Mouse (Mus musculus): Measurements from ENCODE around the gene Scnn1b. TPM values are rescaled to one million over a fixed set of nuclear protein-coding genes. Genes with fewer than 3 reads are reported as not detected.

Gene Scnn1b
- polyA plus RNA-seq, 1 experiment from 2014 or later, result 0.49 TPM

Other genes with a start within 250 kb of the Scnn1b start
- 3.0 and 3.6 TPM in 2 replicates for gene Usp31, start 157.8 kb upstream of the Scnn1b start, polyA plus RNA-seq (2015; fragmentation: Nextera tagmentation; extraction: Ambion mirVana)
- 0.09 TPM in 1 of 2 replicates, not detected in the other for gene Scnn1g, start 130.6 kb upstream of the Scnn1b start, polyA plus RNA-seq (2015; fragmentation: Nextera tagmentation; extraction: Ambion mirVana)
- gene Cog7, start 116.7 kb downstream of the Scnn1b start, polyA plus RNA-seq (2015; fragmentation: Nextera tagmentation; extraction: Ambion mirVana), result 26.0 and 29.1 TPM in 2 replicates
- gene Gga2, start 156.2 kb downstream of the Scnn1b start, polyA plus RNA-seq (2015; fragmentation: Nextera tagmentation; extraction: Ambion mirVana), result 50.5 and 58.6 TPM in 2 replicates
- 75.7 and 81.6 TPM in 2 replicates for gene Ubfd1, start 202.1 kb downstream of the Scnn1b start, polyA plus RNA-seq (2015; fragmentation: Nextera tagmentation; extraction: Ambion mirVana)
- gene Ears2, start 202.2 kb downstream of the Scnn1b start, polyA plus RNA-seq (2015; fragmentation: Nextera tagmentation; extraction: Ambion mirVana), result 8.9 and 9.4 TPM in 2 replicates
- 582 and 601 TPM in 2 replicates for gene Ndufab1, start 236.8 kb downstream of the Scnn1b start, polyA plus RNA-seq (2015; fragmentation: Nextera tagmentation; extraction: Ambion mirVana)

Measured in midbrain, embryonic 16.5 days (tissue).